Mouse (Mus musculus) MEL (cell line): ENCODE results near the gene Txndc15. TPM values are rescaled to one million over a fixed set of nuclear protein-coding genes. Genes with fewer than 3 reads are reported as not detected.

Experiments
- DNase-seq: peaks from one replicate; pipeline ENCODE4 v3.0.0; 2011; ENCODE audit warnings: low read depth, low spot score
- H3K27ac ChIP-seq: 2 replicates; pipeline ENCODE4 v1.5.1; 2012; ENCODE audit warnings: low read depth, mild to moderate bottlenecking, control low read depth, low read length, moderate library complexity; ENCODE audit not compliant: control insufficient read depth
- H3K27me3 ChIP-seq, 2 experiments: fragments of 150-350 bp in 1 of 2; sonication (generic) in 1 of 2; 2 replicates each; pipeline ENCODE4 v1.6.1; 2012; ENCODE audit warnings: low read length in 2 of 2, mild to moderate bottlenecking in 2 of 2, improper control_type of control experiment in 1 of 2, moderate library complexity in 1 of 2; ENCODE audit not compliant: insufficient read depth in 2 of 2, control insufficient read depth in 1 of 2
- H3K36me3 ChIP-seq, 2 experiments: 2 replicates each; pipeline ENCODE4 v1.6.1; 2012 to 2014; ENCODE audit warnings: low read length in 2 of 2, improper control_type of control experiment in 1 of 2, inconsistent platforms in 1 of 2, mild to moderate bottlenecking in 1 of 2; ENCODE audit not compliant: insufficient read depth in 2 of 2, control insufficient read depth in 1 of 2
- H3K4me1 ChIP-seq, 2 experiments: fragments of 150-350 bp in 1 of 2; sonication (generic) in 1 of 2; 2 replicates each; pipeline ENCODE4 v1.6.1; 2012; ENCODE audit warnings: low read length in 2 of 2, improper control_type of control experiment in 1 of 2, mild to moderate bottlenecking in 1 of 2; ENCODE audit not compliant: insufficient read depth in 2 of 2, control insufficient read depth in 1 of 2
- H3K4me3 ChIP-seq, 2 experiments: fragments of 150-350 bp in 1 of 2; sonication (generic) in 1 of 2; 2 replicates each; pipeline ENCODE4 v1.5.1; 2012; ENCODE audit warnings: low read depth in 2 of 2, low read length in 2 of 2, mild to moderate bottlenecking in 2 of 2, moderate library complexity in 2 of 2, control low read depth in 1 of 2, improper control_type of control experiment in 1 of 2; ENCODE audit not compliant: control insufficient read depth in 1 of 2, insufficient read depth in 1 of 2
- H3K79me2 ChIP-seq: 2 replicates; pipeline ENCODE4 v1.6.1; 2012; ENCODE audit warnings: mild to moderate bottlenecking, low read length, moderate library complexity; ENCODE audit not compliant: control insufficient read depth, poor library complexity, insufficient read depth
- H3K9ac ChIP-seq: 2 replicates; pipeline ENCODE4 v1.6.1; 2012; ENCODE audit warnings: low read depth, mild to moderate bottlenecking, control low read depth, low read length, moderate library complexity; ENCODE audit not compliant: control insufficient read depth, poor library complexity, severe bottlenecking
- H3K9me3 ChIP-seq: fragments of 150-350 bp; sonication (generic); replicated peaks from 2 replicates; pipeline ENCODE4 v1.6.1; 2012; ENCODE audit warnings: mild to moderate bottlenecking, low read length, improper control_type of control experiment, moderate library complexity; ENCODE audit not compliant: insufficient read depth
- CHD2 ChIP-seq: IDR thresholded peaks from 2 replicates; pipeline ENCODE4 v1.6.1; 2011; ENCODE audit warnings: low read length, improper control_type of control experiment
- E2F4 ChIP-seq: IDR thresholded peaks from 2 replicates; pipeline ENCODE4 v1.6.1; 2011; ENCODE audit warnings: low read depth, low read length, improper control_type of control experiment, borderline replicate concordance
- ELF1 ChIP-seq: IDR thresholded peaks from 2 replicates; pipeline ENCODE4 v1.6.1; 2014; ENCODE audit warnings: low read depth, mild to moderate bottlenecking, inconsistent platforms, low read length, improper control_type of control experiment, moderate library complexity
- EP300 ChIP-seq, 2 experiments: IDR thresholded peaks; 2 replicates each; pipeline ENCODE4 v1.6.1; 2011; ENCODE audit warnings: improper control_type of control experiment in 2 of 2, low read length in 2 of 2, low read depth in 1 of 2, mild to moderate bottlenecking in 1 of 2
- ETS1 ChIP-seq: IDR thresholded peaks from 2 replicates; pipeline ENCODE4 v1.6.1; 2012; ENCODE audit warnings: low read depth, mild to moderate bottlenecking, inconsistent platforms, low read length, improper control_type of control experiment, moderate library complexity
- HCFC1 ChIP-seq: IDR thresholded peaks from 2 replicates; pipeline ENCODE4 v1.6.1; 2012; ENCODE audit warnings: low read depth, mild to moderate bottlenecking, inconsistent platforms, low read length, improper control_type of control experiment, moderate library complexity
- KAT2A ChIP-seq: conservative IDR thresholded peaks from 2 replicates; pipeline ENCODE4 v1.6.1; 2012; ENCODE audit warnings: low read depth, low read length, improper control_type of control experiment, inconsistent platforms
- MAFK ChIP-seq: IDR thresholded peaks from 2 replicates; pipeline ENCODE4 v1.6.1; 2011; ENCODE audit warnings: low read depth, mild to moderate bottlenecking, low read length, improper control_type of control experiment, borderline replicate concordance
- MAX ChIP-seq: IDR thresholded peaks from 2 replicates; pipeline ENCODE4 v1.6.1; 2011; ENCODE audit warnings: low read length, improper control_type of control experiment
- MAZ ChIP-seq: IDR thresholded peaks from 2 replicates; pipeline ENCODE4 v1.6.1; 2012; ENCODE audit warnings: low read depth, mild to moderate bottlenecking, inconsistent platforms, low read length, improper control_type of control experiment
- MYB ChIP-seq: IDR thresholded peaks from 2 replicates; pipeline ENCODE4 v1.6.1; 2011; ENCODE audit warnings: mild to moderate bottlenecking, low read depth, low read length, improper control_type of control experiment
- POLR2AphosphoS2 ChIP-seq: IDR thresholded peaks from 2 replicates; pipeline ENCODE4 v1.6.1; 2011; ENCODE audit warnings: low read length, improper control_type of control experiment
- RAD21 ChIP-seq: IDR thresholded peaks from 2 replicates; pipeline ENCODE4 v1.6.1; 2011; ENCODE audit warnings: mild to moderate bottlenecking, low read depth, low read length, improper control_type of control experiment
- SIN3A ChIP-seq: IDR thresholded peaks from 2 replicates; pipeline ENCODE4 v1.6.1; 2012; ENCODE audit warnings: low read length, improper control_type of control experiment, inconsistent platforms
- SMC3 ChIP-seq: IDR thresholded peaks from 2 replicates; pipeline ENCODE4 v1.6.1; 2011; ENCODE audit warnings: low read depth, low read length, improper control_type of control experiment
- TBP ChIP-seq: IDR thresholded peaks from 2 replicates; pipeline ENCODE4 v1.8.0; 2011; ENCODE audit warnings: low read depth, low read length, improper control_type of control experiment
- TCF12 ChIP-seq: IDR thresholded peaks from 2 replicates; pipeline ENCODE4 v1.6.1; 2014; ENCODE audit warnings: low read depth, mild to moderate bottlenecking, inconsistent platforms, low read length, improper control_type of control experiment, moderate library complexity
- UBTF ChIP-seq: IDR thresholded peaks from 2 replicates; pipeline ENCODE4 v1.6.1; 2012; ENCODE audit warnings: low read depth, mild to moderate bottlenecking, inconsistent platforms, low read length, improper control_type of control experiment, moderate library complexity, borderline replicate concordance; ENCODE audit not compliant: insufficient read depth
- ZKSCAN1 ChIP-seq: IDR thresholded peaks from 2 replicates; pipeline ENCODE4 v1.6.1; 2012; ENCODE audit warnings: low read depth, mild to moderate bottlenecking, inconsistent platforms, low read length, improper control_type of control experiment, moderate library complexity
- polyA plus RNA-seq, 2 experiments: library from polyadenylated mRNA; stranded (reverse) in 1 of 2; unstranded in 1 of 2; fragments of >175 nt in 1 of 2; fragments of >200 nt in 1 of 2; gene quantifications; 2 replicates each; pipeline versions ENCODE4 v1.2.1 to v1.2.4; 2012; ENCODE audit warnings: low replicate concordance in 2 of 2, low read depth in 1 of 2; ENCODE audit not compliant: insufficient read length in 2 of 2, insufficient read depth in 1 of 2, missing spikeins in 1 of 2
- total RNA-seq: library from RNA; depleted of rRNA; stranded (reverse); fragments of 300-350 nt; gene quantifications from 2 replicates; pipeline ENCODE4 v1.2.3, GENCODE M21; 2012

Gene Txndc15
- total and polyA plus RNA-seq, 3 experiments = 31.5 to 43.0 TPM; not detected in 1

DNA sequence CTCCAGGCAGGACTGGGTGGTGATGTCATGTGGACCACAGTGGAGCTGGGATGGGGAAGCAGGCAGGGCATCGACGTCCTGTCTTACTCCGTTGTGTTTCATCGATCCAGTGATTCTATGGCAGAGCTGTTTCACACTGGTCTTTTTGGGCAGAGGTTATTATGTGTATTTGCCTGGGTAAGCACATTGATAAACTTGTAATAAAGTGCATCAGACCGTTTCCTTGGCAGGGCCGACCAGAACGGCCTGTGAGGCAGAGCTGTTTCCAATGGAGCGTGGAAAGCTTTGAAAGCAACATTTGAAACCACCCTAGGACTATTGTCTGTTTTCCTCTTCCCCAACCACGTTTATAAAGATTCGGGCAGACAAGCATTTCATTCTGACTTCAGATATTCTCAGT, 46.1 kb downstream of the Txndc15 start:
- H3K79me2 ChIP-seq = no peaks in the 10 kb centered on the region
- no peaks in the 10 kb centered on the region for H3K27me3 ChIP-seq
- H3K4me3 ChIP-seq = no peak overlapping the region
- TF ChIP-seq MAX (no peak), SIN3A (no peak), RAD21 (no peak), CHD2 (no peak), MAFK (no peak), E2F4 (no peak), ZKSCAN1 (no peak), MAZ (no peak), TBP (no peak), MYB (no peak), HCFC1 (no peak), SMC3 (no peak), EP300 (IDR thresholded peaks at IDR 0.05; ENCODE audit: low read depth in 1 of 2, low read length in 2 of 2) (no peak)
- DNase-seq = no peak
- H3K4me1 ChIP-seq = no peaks in the 10 kb centered on the region
- no peak overlapping the region for H3K9ac ChIP-seq
- H3K27ac ChIP-seq = no peak overlapping the region
- no peaks in the 10 kb centered on the region for H3K36me3 ChIP-seq
- H3K9me3 ChIP-seq = no peaks in the 10 kb centered on the region

DNA sequence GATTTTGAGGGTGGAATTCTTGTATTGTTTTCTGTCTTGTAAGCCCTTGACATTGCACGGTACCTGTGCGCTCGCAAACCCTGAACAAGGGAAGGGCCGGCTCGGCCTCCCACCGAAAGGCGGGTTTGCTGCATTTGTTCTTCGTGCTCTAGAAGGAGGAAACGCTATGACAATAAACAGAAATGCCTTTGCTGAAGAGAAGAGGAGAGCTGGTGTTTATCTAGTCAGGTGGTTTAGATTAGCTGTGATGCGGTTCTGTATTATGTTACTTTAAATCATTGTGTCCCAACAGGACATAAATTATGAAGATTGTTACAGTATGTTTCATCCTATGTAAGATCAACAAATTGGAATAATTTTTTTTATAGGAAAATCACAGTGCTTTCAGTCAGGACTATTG, 47.0 kb downstream of the Txndc15 start:
- Histone ChIP-seq H3K9ac (no peak overlapping the region), H3K27ac (no peak overlapping the region), H3K4me1 (no peaks in the 10 kb centered on the region), H3K9me3 (no peaks in the 10 kb centered on the region), H3K79me2 (no peaks in the 10 kb centered on the region), H3K36me3 (no peaks in the 10 kb centered on the region), H3K4me3 (no peak overlapping the region), H3K27me3 (no peaks in the 10 kb centered on the region)
- TF ChIP-seq MYB (no peak), TBP (no peak), ETS1 (no peak), POLR2AphosphoS2 (no peak), HCFC1 (no peak), ELF1 (no peak), RAD21 (no peak), MAFK (no peak), SMC3 (no peak), KAT2A (no peak), TCF12 (no peak), UBTF (no peak)
- DNase-seq = no peak
